14 mouse cellular contexts compared by ENCODE assay signal in the genomic region with DNA sequence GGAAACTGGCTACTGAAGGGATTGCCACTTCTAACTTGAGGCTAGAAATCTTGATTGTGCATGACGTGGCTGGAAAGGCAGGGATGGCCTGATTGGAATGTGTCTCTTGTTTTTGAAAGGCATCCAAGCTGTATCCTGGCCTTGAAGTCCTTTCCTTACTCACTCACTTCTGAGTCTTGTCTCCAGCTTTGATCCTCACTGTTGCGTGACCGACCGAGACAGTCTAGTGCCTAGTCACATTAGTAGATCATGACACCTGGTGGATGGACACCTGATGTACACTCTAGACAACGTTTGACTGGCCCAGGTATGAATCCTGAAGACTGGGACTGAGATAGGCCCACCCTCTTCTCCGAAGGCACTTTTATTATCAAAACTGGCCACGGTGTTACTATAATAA. TPM values are rescaled to one million over a fixed set of nuclear protein-coding genes. Genes with fewer than 3 reads are reported as not detected.
A peak's percentile ranks its signal among the peaks of the same experiment; 100 is the strongest.
DNase-seq lines count a peak whose midpoint lies in the region; ATAC-seq and TF ChIP-seq lines count a peak whose summit lies in the region.
"Had no signal": no experiment of that assay in that cellular context is flagged by ENCODE, and none has a peak within 500 bp of the region (broad histone marks: within the 10 kb centered on the region; RNA-seq: fewer than 3 reads in every experiment).

No protein-coding gene starts in this region.

- CTCF ChIA-PET in Patski (lab: Charles Lee): interaction anchor here (0.6 to 9.4 kb wide), 14 partner anchors 8 to 103 kb away, joined by 3 to 154 read pairs (median 9); partner anchors contain the start of genes 4933411K16Rik, Ankrd2, Hoga1 and Morn4

- 69% methylated on average over 7 of the region's 7 CpGs for WGBS in kidney, embryonic 15.5 days
- 73% methylated on average over 7 of the region's 7 CpGs for WGBS in intestine, embryonic 15.5 days
- WGBS in liver, embryonic 13.5 days (ENCODE audit: insufficient replicate concordance): 64% methylated on average over 7 of the region's 7 CpGs

- no peak overlapping the region for H3K4me3 ChIP-seq in kidney, embryonic 15.5 days (replicated peaks)
- H3K4me3 ChIP-seq in intestine, embryonic 15.5 days (replicated peaks): no peak overlapping the region
- no peak overlapping the region for H3K4me3 ChIP-seq in liver, embryonic 13.5 days (replicated peaks)
- H3K4me3 ChIP-seq: hindbrain, embryonic 10.5 days; limb, embryonic 13.5 days; midbrain, embryonic 10.5 days; neural tube, embryonic 12.5 days had no signal

- H3K27ac ChIP-seq in kidney, embryonic 15.5 days: no peak overlapping the region
- no peak overlapping the region for H3K27ac ChIP-seq in intestine, embryonic 15.5 days
- H3K27ac ChIP-seq in liver, embryonic 13.5 days: peak overlapping the region; percentile 79
- H3K27ac ChIP-seq: hindbrain, embryonic 10.5 days; limb, embryonic 13.5 days; midbrain, embryonic 10.5 days; neural tube, embryonic 12.5 days had no signal

- POLR2A ChIA-PET in Patski (lab: Charles Lee): interaction anchor here (1.2 to 2.4 kb wide), 2 partner anchors 18 to 38 kb away, joined by 3 to 5 read pairs; no protein-coding TSS in a partner anchor

- H3K4me2 ChIP-seq in kidney, embryonic 15.5 days: no peak overlapping the region
- no peak overlapping the region for H3K4me2 ChIP-seq in intestine, embryonic 15.5 days (replicated peaks)
- no peak overlapping the region for H3K4me2 ChIP-seq in liver, embryonic 13.5 days
- H3K4me2 ChIP-seq: limb, embryonic 13.5 days; neural tube, embryonic 12.5 days had no signal

- peak; percentile 81 for DNase-seq in kidney, adult 11 months
- DNase-seq in Patski (ENCODE audit: low read depth, low spot score): peak; percentile 81
- DNase-seq in liver, embryonic 13.5 days: no peak
- no peak for DNase-seq in layer of hippocampus, adult 18-20 months (ENCODE audit: low spot score in 2 of 2)
- no peak for DNase-seq in thymus, postnatal 10 days (ENCODE audit: low spot score in 2 of 2)
- DNase-seq in spleen, adult 12 weeks (ENCODE audit: low spot score): no peak
- DNase-seq: cerebellum, adult 8-10 months had no signal

- H3K4me1 ChIP-seq in kidney, embryonic 15.5 days: 0 out of 2 replicates have a peak, but pooled peaks cover 3% of the 10 kb centered on the region
- no peaks in the 10 kb centered on the region for H3K4me1 ChIP-seq in intestine, embryonic 15.5 days (replicated peaks)
- H3K4me1 ChIP-seq in liver, embryonic 13.5 days (replicated peaks): peaks cover 14% of the 10 kb centered on the region; the same call in 1 of the 2 replicates
- H3K4me1 ChIP-seq: limb, embryonic 13.5 days; neural tube, embryonic 12.5 days had no signal

- no peak; the same call in 1 of the 2 replicates for ATAC-seq in kidney, embryonic 15.5 days (replicated peaks; ENCODE audit: low FRiP score)
- peak; percentile 79 for ATAC-seq in Patski
- peak; percentile 34; the same call in 1 of the 2 replicates for ATAC-seq in intestine, embryonic 15.5 days
- ATAC-seq in liver, embryonic 13.5 days (ENCODE audit: low read depth): no peak

- no peaks in the 10 kb centered on the region; the same call in 1 of the 2 replicates for H3K9me3 ChIP-seq in kidney, embryonic 15.5 days (replicated peaks)
- no peaks in the 10 kb centered on the region for H3K9me3 ChIP-seq in intestine, embryonic 15.5 days
- H3K9me3 ChIP-seq in liver, embryonic 13.5 days (replicated peaks): no peaks in the 10 kb centered on the region
- H3K9me3 ChIP-seq: hindbrain, embryonic 10.5 days; limb, embryonic 13.5 days; midbrain, embryonic 10.5 days; neural tube, embryonic 12.5 days had no signal

- in situ Hi-C loops in Patski (cut with MboI; ENCODE audit: low pct_unique_long_range_greater_than_20kb): loop anchor here (5.0 kb wide), 1 partner anchor 41 kb away; no protein-coding TSS in a partner anchor

- H3K27me3 ChIP-seq in kidney, embryonic 15.5 days: no peaks in the 10 kb centered on the region
- H3K27me3 ChIP-seq in Patski: no peaks in the 10 kb centered on the region
- H3K27me3 ChIP-seq in intestine, embryonic 15.5 days (replicated peaks): no peaks in the 10 kb centered on the region
- no peaks in the 10 kb centered on the region for H3K27me3 ChIP-seq in liver, embryonic 13.5 days
- H3K27me3 ChIP-seq: limb, embryonic 13.5 days; neural tube, embryonic 12.5 days had no signal

- H3K9ac ChIP-seq in kidney, embryonic 15.5 days: no peak overlapping the region
- H3K9ac ChIP-seq in intestine, embryonic 15.5 days: no peak overlapping the region
- no peak overlapping the region for H3K9ac ChIP-seq in liver, embryonic 13.5 days
- H3K9ac ChIP-seq: limb, embryonic 13.5 days; neural tube, embryonic 12.5 days had no signal

- TF ChIP-seq CTCF in Patski (IDR thresholded peaks at IDR 0.05): peak; percentile 88

- H3K36me3 ChIP-seq in kidney, embryonic 15.5 days: peaks cover 27% of the 10 kb centered on the region
- no peaks in the 10 kb centered on the region for H3K36me3 ChIP-seq in intestine, embryonic 15.5 days
- H3K36me3 ChIP-seq in liver, embryonic 13.5 days: peaks cover 11% of the 10 kb centered on the region

RNA-seq across cellular contexts. Expression of gene Morn4, which starts 13.4 kb away (rescaled TPM):
- 29.6 TPM in 2 replicates for polyA plus RNA-seq in kidney, embryonic 15.5 days (2015; fragmentation: Nextera tagmentation; extraction: Ambion mirVana)
- 38.1 TPM for polyA plus RNA-seq in Patski (2021)
- polyA plus RNA-seq in intestine, embryonic 15.5 days (2015; fragmentation: Nextera tagmentation; extraction: Ambion mirVana): 15.4 and 16.5 TPM in 2 replicates
- polyA plus RNA-seq in liver, embryonic 13.5 days (2015; fragmentation: Nextera tagmentation; extraction: Ambion mirVana): 2.6 and 2.8 TPM in 2 replicates
- total RNA-seq in layer of hippocampus, adult 18-20 months (2021): 10 to 100 TPM; 71.3 TPM

RNA-seq across cellular contexts. Expression of gene Pi4k2a, which starts 17.5 kb away (rescaled TPM):
- polyA plus RNA-seq in kidney, embryonic 15.5 days (2015; fragmentation: Nextera tagmentation; extraction: Ambion mirVana): 27.4 and 27.7 TPM in 2 replicates
- polyA plus RNA-seq in Patski (2021): 47.6 TPM
- polyA plus RNA-seq in intestine, embryonic 15.5 days (2015; fragmentation: Nextera tagmentation; extraction: Ambion mirVana): 23.4 and 23.6 TPM in 2 replicates
- 9.7 and 9.9 TPM in 2 replicates for polyA plus RNA-seq in liver, embryonic 13.5 days (2015; fragmentation: Nextera tagmentation; extraction: Ambion mirVana)
- total RNA-seq in layer of hippocampus, adult 18-20 months (2021): 10 to 100 TPM; 69.2 to 69.6 TPM

RNA-seq across cellular contexts. Expression of gene 4933411K16Rik, which starts 20.8 kb away (rescaled TPM):
- 0.54 and 0.62 TPM in 2 replicates for polyA plus RNA-seq in kidney, embryonic 15.5 days (2015; fragmentation: Nextera tagmentation; extraction: Ambion mirVana)
- 2.7 TPM for polyA plus RNA-seq in Patski (2021)
- not detected in 2 replicates for polyA plus RNA-seq in intestine, embryonic 15.5 days (2015; fragmentation: Nextera tagmentation; extraction: Ambion mirVana)
- 0.15 TPM in 1 of 2 replicates, not detected in the other for polyA plus RNA-seq in liver, embryonic 13.5 days (2015; fragmentation: Nextera tagmentation; extraction: Ambion mirVana)
- 1 to 10 TPM; 1.6 to 2.1 TPM for total RNA-seq in layer of hippocampus, adult 18-20 months (2021)
- polyA plus RNA-seq: hindbrain, embryonic 10.5 days; neural tube, embryonic 12.5 days; stomach, embryonic 14.5 days had no signal

RNA-seq across cellular contexts. Expression of gene Hoga1, which starts 27.4 kb away (rescaled TPM):
- polyA plus RNA-seq in kidney, embryonic 15.5 days (2015; fragmentation: Nextera tagmentation; extraction: Ambion mirVana): 19.7 and 21.1 TPM in 2 replicates
- polyA plus RNA-seq in Patski (2021): 51.2 TPM
- 1.6 and 1.7 TPM in 2 replicates for polyA plus RNA-seq in intestine, embryonic 15.5 days (2015; fragmentation: Nextera tagmentation; extraction: Ambion mirVana)
- polyA plus RNA-seq in liver, embryonic 13.5 days (2015; fragmentation: Nextera tagmentation; extraction: Ambion mirVana): 21.6 and 21.9 TPM in 2 replicates
- 1 to 10 TPM; 8.7 to 9.4 TPM for total RNA-seq in layer of hippocampus, adult 18-20 months (2021)

RNA-seq across cellular contexts. Expression of gene Ankrd2, which starts 37.0 kb away (rescaled TPM):
- 0.35 TPM in 1 of 2 replicates, not detected in the other for polyA plus RNA-seq in kidney, embryonic 15.5 days (2015; fragmentation: Nextera tagmentation; extraction: Ambion mirVana)
- polyA plus RNA-seq in Patski (2021): 0.83 TPM
- polyA plus RNA-seq in intestine, embryonic 15.5 days (2015; fragmentation: Nextera tagmentation; extraction: Ambion mirVana): 0.18 TPM in 1 of 2 replicates, not detected in the other
- 0.15 and 0.16 TPM in 2 replicates for polyA plus RNA-seq in liver, embryonic 13.5 days (2015; fragmentation: Nextera tagmentation; extraction: Ambion mirVana)
- under 1 TPM in 1 of 2 experiments, not detected in 1; 0.30 TPM for total RNA-seq in layer of hippocampus, adult 18-20 months (2021)
- polyA plus RNA-seq: hindbrain, embryonic 10.5 days had no signal

Comparison
In these comparisons a context has a peak if more than half of its experiments do, and no peak if none do; other contexts are left out.
1. DNase-seq: peak in kidney, adult 11 months (single experiment) and Patski (single experiment); none in liver, embryonic 13.5 days (single experiment), layer of hippocampus, adult 18-20 months (0 of 2), thymus, postnatal 10 days (0 of 2) and spleen, adult 12 weeks (single experiment).
2. ATAC-seq: peak in Patski (single experiment) and intestine, embryonic 15.5 days (single experiment); none in kidney, embryonic 15.5 days (single experiment) and liver, embryonic 13.5 days (single experiment).